Mouse (Mus musculus): ENCODE data around the gene 4930505A04Rik.

DNA sequence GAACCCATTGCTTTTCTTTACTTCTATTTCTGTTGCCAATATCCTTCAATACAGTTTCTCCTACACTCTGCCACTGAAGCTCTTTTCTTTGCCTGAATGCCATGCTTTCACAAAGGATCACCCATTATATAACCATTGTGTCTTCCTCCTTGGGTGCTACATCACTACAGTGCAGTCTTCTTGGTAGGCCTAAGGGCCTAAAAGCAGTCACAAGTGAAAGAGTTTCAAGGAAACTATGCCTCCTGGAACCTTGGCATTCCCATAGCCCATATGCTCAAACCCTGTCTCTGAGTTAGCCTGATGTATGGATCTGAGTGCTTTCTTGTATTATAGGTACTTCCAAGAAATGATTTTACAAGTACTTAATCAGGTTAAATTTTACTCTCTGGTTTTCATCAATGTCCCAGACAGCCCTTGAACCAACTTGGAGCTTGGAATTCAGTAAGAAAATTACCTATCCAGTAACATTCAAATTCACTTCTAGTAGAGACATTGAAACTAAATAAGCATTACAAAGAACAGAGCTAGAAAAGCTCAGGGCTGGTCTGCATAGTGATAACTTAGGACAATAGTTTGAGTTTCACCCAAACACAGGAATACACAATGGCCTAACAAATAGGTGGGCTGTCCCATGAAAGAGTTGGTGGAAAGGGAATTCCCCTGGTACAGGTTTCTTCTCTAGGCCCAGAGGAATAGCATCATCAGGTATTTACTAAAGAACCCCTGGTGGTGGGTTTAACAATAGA is 20.1 kb upstream of the 4930505A04Rik start:
- TF ChIP-seq CTCF (IDR thresholded peaks at IDR 0.05; ENCODE audit: borderline replicate concordance, control insufficient read depth, extremely low read depth, insufficient read depth, low read length, poor library complexity) (no peak), POLR2A (IDR thresholded peaks at IDR 0.05; ENCODE audit: control insufficient read depth, extremely low read depth, insufficient read depth, low read length, poor library complexity) (no peak)

Data from thymus, adult 2 months (tissue).